Mouse (Mus musculus) embryonic facial prominence, embryonic 10.5 days (tissue): ENCODE data around the gene Pcdh7. TPM values are rescaled to one million over a fixed set of nuclear protein-coding genes. Genes with fewer than 3 reads are reported as not detected.

ENCODE experiments used
- DNase-seq: peaks from one replicate; pipeline ENCODE4 v3.0.0-alpha.2; 2017; ENCODE audit warnings: low spot score
- H3K27ac ChIP-seq: fragments of 300-500 bp; sonication (generic); replicated peaks from 2 replicates; pipeline ENCODE4 v1.5.1; 2016; ENCODE audit warnings: mild to moderate bottlenecking
- H3K27me3 ChIP-seq: fragments of 300-500 bp; sonication (generic); replicated peaks from 2 replicates; pipeline ENCODE4 v1.6.1; 2016; ENCODE audit warnings: low read depth, mild to moderate bottlenecking; ENCODE audit not compliant: poor library complexity, severe bottlenecking
- H3K36me3 ChIP-seq: fragments of 300-500 bp; sonication (generic); replicated peaks from 2 replicates; pipeline ENCODE4 v1.6.1; 2016; ENCODE audit warnings: mild to moderate bottlenecking, moderate library complexity
- H3K4me1 ChIP-seq: fragments of 300-500 bp; sonication (generic); 2 replicates; pipeline ENCODE4 v1.6.1; 2016
- H3K4me3 ChIP-seq: fragments of 300-500 bp; sonication (generic); 2 replicates; pipeline ENCODE4 v1.5.1; 2016; ENCODE audit warnings: mild to moderate bottlenecking, moderate library complexity
- H3K9me3 ChIP-seq: fragments of 300-500 bp; sonication (generic); 2 replicates; pipeline ENCODE4 v1.6.1; 2016; ENCODE audit warnings: mild to moderate bottlenecking
- WGBS: fragments of 180-500 bp; shearing (Covaris S2); methylation state at CpG from one replicate; pipeline ENCODE4 v1.1.7; 2016; 5-methylcytosine and 5-hydroxymethylcytosine counted together
- polyA plus RNA-seq: library from polyadenylated mRNA; unstranded; fragments of >200 nt; fragmentation: Nextera tagmentation; extraction: Ambion mirVana; gene quantifications from 2 replicates; pipeline ENCODE4 v1.2.1, GENCODE M21; 2016

Pcdh7 gene
- polyA plus RNA-seq, 1 experiment from 2014 or later, result 7.0 TPM

DNA sequence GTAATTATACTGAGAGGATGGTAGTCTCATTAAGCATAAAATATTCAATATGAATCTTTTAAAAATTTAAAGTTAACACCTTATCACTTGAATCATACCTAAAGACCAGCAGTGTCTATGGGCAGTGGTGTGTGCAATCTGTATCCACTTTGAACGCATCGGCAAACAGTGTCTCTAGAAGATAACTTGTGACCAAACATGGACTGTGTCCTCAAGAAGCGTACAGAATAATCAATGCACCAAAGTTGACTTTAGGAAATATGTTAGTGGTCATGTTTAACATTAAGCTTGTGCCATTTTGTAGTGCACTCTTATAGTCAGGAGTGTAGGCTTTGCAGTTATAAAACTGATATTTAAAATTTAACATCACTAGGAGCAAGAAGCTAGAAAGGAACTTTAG, 110.7 kb downstream of the Pcdh7 start:
- no peaks in the 10 kb centered on the region for H3K4me1 ChIP-seq
- WGBS, result 96% methylated on average over 3 of the region's 3 CpGs
- no peaks in the 10 kb centered on the region for H3K27me3 ChIP-seq
- H3K27ac ChIP-seq, result no peak overlapping the region
- DNase-seq, result no peak
- H3K36me3 ChIP-seq, result no peaks in the 10 kb centered on the region
- H3K4me3 ChIP-seq, result no peak overlapping the region
- H3K9me3 ChIP-seq, result no peaks in the 10 kb centered on the region

DNA sequence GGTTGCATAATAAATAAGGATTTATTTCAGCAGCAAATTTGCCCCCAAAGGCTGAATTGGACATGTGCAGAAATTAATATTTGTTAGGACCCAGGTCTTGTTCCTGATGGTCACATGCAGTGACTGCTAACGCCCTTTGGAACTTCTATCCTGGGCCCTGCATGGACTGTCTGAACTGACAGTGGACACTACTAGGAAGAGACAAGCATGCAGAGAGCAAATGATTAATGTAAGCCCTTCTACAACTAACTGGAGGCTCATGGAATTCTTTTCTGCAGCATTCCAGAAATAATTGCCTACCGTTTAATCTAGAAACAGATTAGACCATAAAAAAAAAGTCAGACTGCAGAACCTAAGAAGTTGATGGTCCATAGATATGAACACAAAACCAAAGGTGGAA, 119.4 kb downstream of the Pcdh7 start:
- Histone ChIP-seq H3K9me3 (no peaks in the 10 kb centered on the region), H3K4me3 (no peak overlapping the region), H3K27me3 (no peaks in the 10 kb centered on the region), H3K4me1 (no peaks in the 10 kb centered on the region), H3K27ac (no peak overlapping the region), H3K36me3 (no peaks in the 10 kb centered on the region)
- no peak for DNase-seq
- WGBS, result 72% methylated on average over 2 of the region's 2 CpGs

DNA sequence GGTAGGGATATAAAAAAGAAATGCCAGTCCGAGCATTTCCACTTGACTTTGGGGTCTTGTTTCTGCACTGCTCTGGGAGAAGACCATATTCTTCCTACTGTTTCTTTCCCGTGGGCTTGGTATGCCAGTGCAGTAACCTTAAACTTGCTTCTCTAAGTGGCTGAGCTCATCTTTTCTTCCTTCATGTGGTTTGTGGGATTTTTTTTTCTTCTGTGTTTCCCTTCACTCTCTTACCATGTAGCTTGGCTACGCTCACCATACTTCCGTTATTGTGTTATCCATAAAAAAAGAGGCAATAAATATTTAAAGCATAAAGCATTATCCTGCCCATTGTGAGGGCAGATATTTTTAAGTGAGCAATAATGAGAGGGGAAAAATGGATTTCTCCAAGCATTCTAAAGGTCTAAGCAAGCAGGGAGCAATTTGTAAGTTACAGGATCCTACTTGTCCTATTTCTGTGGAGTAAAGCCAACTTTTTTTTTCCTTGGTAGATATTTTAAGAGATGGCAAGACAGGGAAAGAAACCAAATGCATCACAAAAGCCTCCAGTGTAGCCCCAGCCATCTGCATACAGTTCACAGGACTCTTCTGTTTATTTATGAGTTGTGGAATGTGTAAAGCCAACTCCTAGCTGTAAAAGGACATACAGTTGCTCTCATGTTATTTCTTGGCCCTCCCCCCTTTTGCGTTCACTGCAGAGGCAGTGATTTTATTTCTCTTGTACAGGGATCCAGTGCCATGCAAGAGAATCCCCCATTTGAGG, 123.8 kb downstream of the Pcdh7 start:
- WGBS, result 83% methylated on average over 5 of the region's 5 CpGs

DNA sequence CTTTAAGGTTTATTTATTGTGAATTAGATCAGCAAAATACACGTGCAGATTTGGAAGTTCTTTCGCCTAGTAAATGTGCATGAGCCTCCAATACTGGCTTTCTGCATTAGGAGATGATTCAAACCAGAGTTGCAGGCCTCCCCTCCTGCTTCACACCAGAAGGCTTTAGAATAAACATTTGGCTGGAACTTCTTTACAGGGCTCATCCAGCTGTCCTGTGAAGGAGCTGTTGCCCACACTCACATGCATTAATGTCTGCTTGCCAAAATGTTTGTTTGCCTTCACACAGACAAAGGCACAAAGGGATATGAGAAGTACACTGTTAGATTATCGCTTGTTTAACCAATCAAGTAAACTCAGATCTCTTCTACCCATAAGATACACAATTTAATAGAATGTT, 129.7 kb downstream of the Pcdh7 start:
- Histone ChIP-seq H3K9me3 (no peaks in the 10 kb centered on the region), H3K36me3 (no peaks in the 10 kb centered on the region), H3K4me3 (no peak overlapping the region), H3K4me1 (no peaks in the 10 kb centered on the region), H3K27me3 (no peaks in the 10 kb centered on the region), H3K27ac (no peak overlapping the region)
- WGBS, result 73% methylated on average over 3 of the region's 3 CpGs
- DNase-seq, result no peak

More for the DNA sequence above, 123.8 kb downstream of the Pcdh7 start:
- Histone ChIP-seq H3K4me1 (no peaks in the 10 kb centered on the region), H3K36me3 (no peaks in the 10 kb centered on the region), H3K9me3 (no peaks in the 10 kb centered on the region), H3K4me3 (no peak overlapping the region), H3K27ac (no peak overlapping the region), H3K27me3 (no peaks in the 10 kb centered on the region)
- no peak for DNase-seq

DNA sequence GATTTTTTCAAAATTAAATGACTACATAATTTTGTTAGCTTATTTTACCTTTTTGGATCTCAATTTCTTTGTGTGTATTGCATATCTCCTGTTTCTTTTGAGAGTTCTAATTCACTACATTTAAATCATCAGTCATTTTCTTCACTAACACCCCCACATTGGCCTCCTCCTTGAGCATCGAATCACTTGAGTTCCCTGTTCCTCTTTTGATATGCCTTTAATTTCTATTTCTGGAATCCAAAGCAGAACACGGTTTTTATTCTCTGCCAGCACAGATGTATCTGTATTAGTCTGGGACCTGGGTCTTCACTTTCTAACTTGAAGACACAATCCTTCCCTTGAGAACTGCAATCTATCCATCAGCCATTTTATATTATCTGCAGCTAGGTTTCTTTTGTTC, 132.3 kb downstream of the Pcdh7 start:
- no peak for DNase-seq
- Histone ChIP-seq H3K27me3 (no peaks in the 10 kb centered on the region), H3K27ac (no peak overlapping the region), H3K4me3 (no peak overlapping the region), H3K9me3 (no peaks in the 10 kb centered on the region), H3K36me3 (no peaks in the 10 kb centered on the region), H3K4me1 (no peaks in the 10 kb centered on the region)
- WGBS, result 87% methylated on average over 2 of the region's 2 CpGs

DNA sequence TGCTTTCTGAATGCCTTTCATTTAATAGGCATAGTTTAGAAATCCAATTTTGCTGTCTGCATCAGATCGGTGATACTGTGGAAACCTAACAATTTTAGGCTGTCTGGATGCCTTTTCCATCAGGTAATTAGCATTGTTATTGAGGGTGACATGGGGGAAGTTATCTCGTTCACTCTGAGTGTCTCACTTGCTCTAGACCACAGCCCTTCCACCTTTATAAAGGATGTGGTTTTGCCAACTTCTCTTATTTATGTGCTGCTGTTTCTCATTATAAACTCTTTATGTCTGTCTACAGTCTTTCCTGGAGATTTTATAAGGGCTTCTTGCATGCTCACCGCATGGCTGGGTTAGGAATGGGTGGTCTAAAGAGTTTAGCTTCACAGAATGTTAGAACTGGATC, 139.5 kb downstream of the Pcdh7 start:
- DNase-seq, result no peak
- H3K27ac ChIP-seq, result no peak overlapping the region
- 51% methylated on average over 3 of the region's 3 CpGs for WGBS

DNA sequence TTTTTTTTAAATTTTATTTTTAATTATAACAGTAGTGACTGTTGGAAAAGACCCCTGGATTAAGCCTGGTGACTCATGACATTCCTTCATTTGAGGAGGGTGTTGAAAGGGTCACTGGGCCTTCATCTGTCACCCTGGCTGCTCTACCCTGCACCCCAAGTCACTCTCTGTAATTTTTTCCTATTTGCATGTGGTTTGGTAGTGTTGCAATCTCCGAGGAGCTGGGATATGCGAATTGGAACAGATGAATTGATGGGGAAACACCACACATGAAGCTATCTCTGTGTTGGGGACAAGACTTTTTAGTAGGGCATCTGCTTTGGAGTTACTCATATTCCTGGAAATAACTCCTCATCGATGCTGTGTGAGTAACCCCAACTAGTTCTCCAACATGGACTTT, 146.5 kb downstream of the Pcdh7 start:
- no peak for DNase-seq
- no peak overlapping the region for H3K4me3 ChIP-seq
- no peaks in the 10 kb centered on the region for H3K9me3 ChIP-seq
- no peak overlapping the region for H3K27ac ChIP-seq
- 90% methylated on average over 3 of the region's 3 CpGs for WGBS
- H3K27me3 ChIP-seq, result no peaks in the 10 kb centered on the region
- H3K36me3 ChIP-seq, result no peaks in the 10 kb centered on the region
- peaks cover 9% of the 10 kb centered on the region for H3K4me1 ChIP-seq

More for the DNA sequence above, 139.5 kb downstream of the Pcdh7 start:
- no peaks in the 10 kb centered on the region for H3K9me3 ChIP-seq
- H3K36me3 ChIP-seq, result no peaks in the 10 kb centered on the region
- no peaks in the 10 kb centered on the region for H3K4me1 ChIP-seq
- H3K27me3 ChIP-seq, result no peaks in the 10 kb centered on the region
- no peak overlapping the region for H3K4me3 ChIP-seq

DNA sequence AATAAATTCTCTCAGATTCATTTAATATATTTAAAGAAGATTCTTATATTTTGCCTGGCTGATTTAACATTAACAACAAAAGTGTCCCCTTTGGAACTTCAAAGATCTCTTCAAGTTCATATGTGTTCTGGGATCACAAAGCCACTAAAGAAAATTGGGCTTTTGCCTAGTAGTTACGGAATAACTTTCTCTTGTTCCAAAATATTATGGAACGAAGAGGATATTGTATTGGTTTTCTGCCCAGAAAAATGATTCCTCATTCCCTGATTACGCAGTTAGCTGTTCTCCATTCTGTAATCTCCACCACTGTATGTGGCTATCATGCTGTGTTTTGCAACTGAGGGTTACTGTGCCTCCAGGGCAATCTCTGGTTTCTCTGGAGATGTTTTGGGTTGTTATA, 147.5 kb downstream of the Pcdh7 start:
- peaks cover 9% of the 10 kb centered on the region for H3K4me1 ChIP-seq
- 89% methylated on average over 3 of the region's 3 CpGs for WGBS
- no peak overlapping the region for H3K4me3 ChIP-seq
- no peak for DNase-seq
- no peaks in the 10 kb centered on the region for H3K27me3 ChIP-seq
- no peaks in the 10 kb centered on the region for H3K9me3 ChIP-seq
- H3K27ac ChIP-seq, result no peak overlapping the region
- no peaks in the 10 kb centered on the region for H3K36me3 ChIP-seq

DNA sequence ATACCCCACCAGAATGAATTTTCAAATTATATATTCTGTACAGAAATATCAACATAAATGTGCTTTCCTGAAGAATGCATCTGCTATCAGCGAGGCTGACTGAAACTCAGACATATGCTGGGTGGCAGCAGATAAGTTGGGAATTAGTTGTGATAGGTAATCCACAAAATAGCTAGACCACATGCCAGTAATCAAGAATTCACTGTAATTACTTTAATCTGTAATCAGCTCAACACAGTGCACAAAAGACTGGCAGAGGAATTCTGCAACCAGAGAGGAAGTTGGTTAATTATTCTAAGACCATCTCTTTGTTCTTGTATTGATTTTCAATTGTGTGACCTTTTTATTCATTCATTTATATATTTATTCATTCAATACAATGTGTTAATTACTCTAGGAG, 148.3 kb downstream of the Pcdh7 start:
- Histone ChIP-seq H3K36me3 (no peaks in the 10 kb centered on the region), H3K27me3 (no peaks in the 10 kb centered on the region), H3K4me1 (peaks cover 9% of the 10 kb centered on the region), H3K4me3 (no peak overlapping the region), H3K9me3 (no peaks in the 10 kb centered on the region), H3K27ac (no peak overlapping the region)
- no peak for DNase-seq
- WGBS, result 68% methylated on average over 1 of the region's 1 CpGs

DNA sequence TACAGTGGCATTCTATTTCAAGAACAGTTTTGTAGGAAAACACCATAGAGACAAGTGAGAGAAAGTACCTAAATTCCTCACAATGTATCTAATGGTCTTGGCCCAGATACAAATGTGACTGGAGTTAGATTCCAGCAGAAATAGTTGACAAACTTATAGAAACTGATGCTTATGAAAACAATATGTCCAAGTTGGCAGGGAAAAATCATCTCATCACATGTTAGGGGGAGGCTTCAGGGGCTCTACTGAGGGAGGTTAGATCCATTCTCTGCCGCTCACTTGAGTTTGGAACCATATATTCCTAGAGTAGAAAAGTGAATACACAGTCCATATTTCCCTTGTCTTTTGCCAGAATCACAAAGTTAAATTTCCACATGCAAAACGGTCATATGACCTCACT, 150.1 kb downstream of the Pcdh7 start:
- no peaks in the 10 kb centered on the region for H3K27me3 ChIP-seq
- H3K9me3 ChIP-seq, result no peaks in the 10 kb centered on the region
- H3K27ac ChIP-seq, result no peak overlapping the region
- no peak for DNase-seq
- 86% methylated on average over 2 of the region's 2 CpGs for WGBS
- peaks cover 9% of the 10 kb centered on the region for H3K4me1 ChIP-seq
- no peak overlapping the region for H3K4me3 ChIP-seq
- H3K36me3 ChIP-seq, result no peaks in the 10 kb centered on the region

DNA sequence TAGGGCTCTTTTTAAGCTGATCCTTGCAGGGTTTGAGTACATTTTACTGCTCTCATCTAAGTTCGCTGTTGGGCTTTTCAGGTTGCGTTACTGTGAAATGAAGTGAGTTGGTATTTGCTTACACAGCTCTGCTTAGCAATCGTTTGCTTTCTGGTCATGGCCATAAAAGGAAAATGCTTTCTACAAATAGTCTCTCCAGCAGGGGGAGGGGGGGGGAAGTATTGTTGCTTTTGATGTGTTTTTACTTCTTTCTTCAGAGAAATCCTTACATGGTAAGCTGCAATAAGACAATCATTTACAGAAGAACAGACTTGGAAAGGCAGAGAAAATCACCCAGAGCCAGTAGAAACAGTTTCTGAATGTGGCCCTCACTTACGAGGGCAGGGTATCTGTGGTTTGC, 150.9 kb downstream of the Pcdh7 start:
- Histone ChIP-seq H3K4me1 (peaks cover 9% of the 10 kb centered on the region), H3K36me3 (no peaks in the 10 kb centered on the region), H3K4me3 (no peak overlapping the region), H3K27me3 (no peaks in the 10 kb centered on the region), H3K27ac (no peak overlapping the region), H3K9me3 (no peaks in the 10 kb centered on the region)
- DNase-seq, result no peak
- 56% methylated on average over 4 of the region's 4 CpGs for WGBS

DNA sequence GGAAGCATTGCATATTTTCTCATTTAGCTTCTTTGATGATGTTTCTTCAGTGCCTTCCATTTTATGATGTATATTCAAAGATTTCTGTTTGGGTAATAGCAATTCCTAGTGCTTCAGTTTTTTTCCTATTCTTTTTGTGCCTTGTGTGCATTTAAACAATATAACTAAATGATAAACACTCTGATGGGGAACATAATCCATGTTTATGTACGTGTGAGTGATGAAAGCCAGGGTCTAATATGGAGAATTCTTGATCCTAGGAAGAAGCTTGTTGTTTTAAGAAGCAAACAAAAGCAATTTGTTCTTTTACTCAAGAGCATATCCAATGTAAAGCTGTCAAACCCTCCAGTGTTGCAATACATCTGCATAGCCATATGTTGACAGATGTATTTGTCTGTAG, 153.0 kb downstream of the Pcdh7 start:
- no peak for DNase-seq
- 72% methylated on average over 1 of the region's 1 CpGs for WGBS
- Histone ChIP-seq H3K4me1 (peaks cover 9% of the 10 kb centered on the region), H3K4me3 (no peak overlapping the region), H3K27me3 (no peaks in the 10 kb centered on the region), H3K9me3 (no peaks in the 10 kb centered on the region), H3K27ac (no peak overlapping the region), H3K36me3 (no peaks in the 10 kb centered on the region)

DNA sequence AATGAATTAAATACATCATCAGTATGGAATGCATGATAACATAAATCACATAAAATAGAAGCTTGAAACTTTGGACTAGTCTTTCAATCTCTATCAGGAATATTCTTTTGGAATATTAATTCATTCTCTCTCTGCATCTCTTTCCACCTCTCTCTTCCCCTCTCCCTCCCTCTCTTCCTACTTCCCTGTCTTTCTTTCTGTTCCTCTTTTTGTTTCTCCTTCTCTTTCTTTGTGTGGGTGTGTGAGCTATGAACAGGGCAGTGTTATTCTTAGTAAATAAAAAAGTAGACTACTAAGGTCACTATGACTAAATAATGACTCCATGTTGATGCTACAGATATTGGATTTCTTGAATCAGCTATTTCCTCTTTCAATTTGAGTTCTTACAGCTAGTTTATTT, 167.2 kb downstream of the Pcdh7 start:
- Histone ChIP-seq H3K27ac (no peak overlapping the region), H3K27me3 (no peaks in the 10 kb centered on the region), H3K4me3 (no peak overlapping the region), H3K4me1 (no peaks in the 10 kb centered on the region), H3K36me3 (no peaks in the 10 kb centered on the region), H3K9me3 (no peaks in the 10 kb centered on the region)
- DNase-seq, result no peak
